Mouse (Mus musculus): ENCODE measurements around the gene Uchl4. TPM values are rescaled to one million over a fixed set of nuclear protein-coding genes. Genes with fewer than 3 reads are reported as not detected.
A peak's percentile ranks its signal among the peaks of the same experiment; 100 is the strongest.
"Not testable (repeated sequence)": the region's sequence is repeated elsewhere in the genome, so short reads cannot be mapped to it uniquely, and the experiment has no call there.

Uchl4 gene
- polyA plus RNA-seq (2015; fragmentation: Nextera tagmentation; extraction: Ambion mirVana): 2.1 and 3.2 TPM in 2 replicates

GRCm38 (mm10) chr9:64234768-64235435 is at the start of gene Uchl4:
Gene Uchl4, plus strand, starts transcription at chr9:64235201.
- no peaks in the 10 kb centered on the region for H3K27me3 ChIP-seq
- no peak for ATAC-seq (ENCODE audit: insufficient number of reproducible peaks, low FRiP score, low TSS enrichment, low read depth)

GRCm38 (mm10) chr9:64193879-64194278 is 41.1 kb upstream of the Uchl4 start:
- no peak overlapping the region for H3K4me3 ChIP-seq (replicated peaks)
- H3K4me2 ChIP-seq (replicated peaks): no peak overlapping the region
- no peaks in the 10 kb centered on the region for H3K27me3 ChIP-seq
- H3K9ac ChIP-seq: no peak overlapping the region
- H3K36me3 ChIP-seq: peaks cover 56% of the 10 kb centered on the region
- H3K9me3 ChIP-seq (replicated peaks): no peaks in the 10 kb centered on the region
- no peak overlapping the region for H3K27ac ChIP-seq (replicated peaks)
- H3K4me1 ChIP-seq: no peaks in the 10 kb centered on the region
- no peak for ATAC-seq (ENCODE audit: insufficient number of reproducible peaks, low FRiP score, low TSS enrichment, low read depth)
- 93% methylated on average over 1 of the region's 1 CpGs for WGBS

More at GRCm38 (mm10) chr9:64234768-64235435, at the start of gene Uchl4:
- Histone ChIP-seq H3K4me1 (peaks cover 46% of the 10 kb centered on the region), H3K9me3 (replicated peaks) (no peaks in the 10 kb centered on the region), H3K27ac (replicated peaks) (peak within 1 kb of the TSS; percentile 89), H3K4me2 (replicated peaks) (0 out of 2 replicates have a peak within 1 kb of the TSS, but pooled peaks have one; percentile 17), H3K9ac (no peak within 1 kb of the TSS), H3K36me3 (no peaks in the 10 kb centered on the region), H3K4me3 (replicated peaks) (no peak within 1 kb of the TSS)
- 78% methylated on average over 8 of the region's 8 CpGs for WGBS

- H3K27me3 ChIP-seq: no peaks in the 10 kb centered on the region
- H3K4me1 ChIP-seq: no peaks in the 10 kb centered on the region
- ATAC-seq (ENCODE audit: insufficient number of reproducible peaks, low FRiP score, low TSS enrichment, low read depth): no peak; the same call in 1 of the 2 replicates
- 0 out of 2 replicates have a peak overlapping the region, but pooled peaks have one; percentile 45 for H3K27ac ChIP-seq (replicated peaks)
- H3K9ac ChIP-seq: no peak overlapping the region
- 56% methylated on average over 4 of the region's 4 CpGs for WGBS
- H3K4me2 ChIP-seq (replicated peaks): no peak overlapping the region
- no peak overlapping the region for H3K4me3 ChIP-seq (replicated peaks)
- H3K9me3 ChIP-seq (replicated peaks): no peaks in the 10 kb centered on the region
- H3K36me3 ChIP-seq: peaks cover 39% of the 10 kb centered on the region
These were observed 39.4 kb upstream of the Uchl4 start for GRCm38 (mm10) chr9:64195554-64195953.

- Histone ChIP-seq H3K36me3 (peaks cover 22% of the 10 kb centered on the region), H3K4me2 (replicated peaks) (no peak overlapping the region), H3K4me1 (no peaks in the 10 kb centered on the region), H3K9me3 (replicated peaks) (no peaks in the 10 kb centered on the region), H3K27ac (replicated peaks) (no peak overlapping the region), H3K4me3 (replicated peaks) (no peak overlapping the region), H3K27me3 (no peaks in the 10 kb centered on the region), H3K9ac (no peak overlapping the region)
- ATAC-seq (ENCODE audit: insufficient number of reproducible peaks, low FRiP score, low TSS enrichment, low read depth): no peak
- WGBS: 89% methylated on average over 8 of the region's 8 CpGs
These were observed 37.5 kb upstream of the Uchl4 start for GRCm38 (mm10) chr9:64197524-64197923.

- Histone ChIP-seq H3K36me3 (peaks cover 17% of the 10 kb centered on the region), H3K4me2 (replicated peaks) (no peak overlapping the region), H3K4me3 (replicated peaks) (no peak overlapping the region), H3K27me3 (no peaks in the 10 kb centered on the region), H3K9ac (no peak overlapping the region), H3K4me1 (no peaks in the 10 kb centered on the region), H3K9me3 (replicated peaks) (no peaks in the 10 kb centered on the region), H3K27ac (replicated peaks) (no peak overlapping the region)
- 93% methylated on average over 5 of the region's 5 CpGs for WGBS
- no peak for ATAC-seq (ENCODE audit: insufficient number of reproducible peaks, low FRiP score, low TSS enrichment, low read depth)
These were observed 36.8 kb upstream of the Uchl4 start for GRCm38 (mm10) chr9:64198068-64198762.

- H3K4me3 ChIP-seq (replicated peaks); H3K4me1 ChIP-seq; H3K9ac ChIP-seq; H3K4me2 ChIP-seq (replicated peaks); ATAC-seq (ENCODE audit: insufficient number of reproducible peaks, low FRiP score, low TSS enrichment, low read depth); H3K9me3 ChIP-seq (replicated peaks); H3K27ac ChIP-seq (replicated peaks); H3K27me3 ChIP-seq: not testable (repeated sequence)
- 87% methylated on average over 7 of the region's 7 CpGs for WGBS
- peaks cover 16% of the 10 kb centered on the region for H3K36me3 ChIP-seq
These were observed 36.1 kb upstream of the Uchl4 start for GRCm38 (mm10) chr9:64198763-64199418.

- no peak overlapping the region for H3K27ac ChIP-seq (replicated peaks)
- ATAC-seq (ENCODE audit: insufficient number of reproducible peaks, low FRiP score, low TSS enrichment, low read depth): no peak
- WGBS: 70% methylated on average over 2 of the region's 2 CpGs
These were observed 35.1 kb upstream of the Uchl4 start for GRCm38 (mm10) chr9:64199897-64200296.

GRCm38 (mm10) chr9:64202331-64202730 is 32.7 kb upstream of the Uchl4 start:
- H3K4me2 ChIP-seq (replicated peaks): no peak overlapping the region
- H3K9ac ChIP-seq: no peak overlapping the region
- no peak overlapping the region for H3K4me3 ChIP-seq (replicated peaks)
- ATAC-seq (ENCODE audit: insufficient number of reproducible peaks, low FRiP score, low TSS enrichment, low read depth): no peak
- no peaks in the 10 kb centered on the region for H3K9me3 ChIP-seq (replicated peaks)
- peaks cover 19% of the 10 kb centered on the region for H3K36me3 ChIP-seq
- H3K4me1 ChIP-seq: no peaks in the 10 kb centered on the region
- peak overlapping the region; percentile 63 for H3K27ac ChIP-seq (replicated peaks)
- H3K27me3 ChIP-seq: no peaks in the 10 kb centered on the region

More at GRCm38 (mm10) chr9:64199897-64200296, 35.1 kb upstream of the Uchl4 start:
- Histone ChIP-seq H3K27me3 (no peaks in the 10 kb centered on the region), H3K4me2 (replicated peaks) (no peak overlapping the region), H3K4me1 (no peaks in the 10 kb centered on the region), H3K9ac (no peak overlapping the region), H3K9me3 (replicated peaks) (no peaks in the 10 kb centered on the region), H3K4me3 (replicated peaks) (no peak overlapping the region), H3K36me3 (peaks cover 21% of the 10 kb centered on the region)

GRCm38 (mm10) chr9:64202866-64203265 is 32.1 kb upstream of the Uchl4 start:
- Histone ChIP-seq H3K27me3 (no peaks in the 10 kb centered on the region), H3K36me3 (peaks cover 18% of the 10 kb centered on the region), H3K4me1 (no peaks in the 10 kb centered on the region), H3K27ac (replicated peaks) (peak overlapping the region; percentile 63; the same call in 1 of the 2 replicates), H3K4me3 (replicated peaks) (no peak overlapping the region), H3K4me2 (replicated peaks) (no peak overlapping the region), H3K9ac (no peak overlapping the region), H3K9me3 (replicated peaks) (no peaks in the 10 kb centered on the region)
- ATAC-seq (ENCODE audit: insufficient number of reproducible peaks, low FRiP score, low TSS enrichment, low read depth): no peak

- Histone ChIP-seq H3K4me3 (replicated peaks) (no peak overlapping the region), H3K9ac (no peak overlapping the region), H3K27me3 (no peaks in the 10 kb centered on the region), H3K36me3 (peaks cover 46% of the 10 kb centered on the region), H3K27ac (replicated peaks) (0 out of 2 replicates have a peak overlapping the region, but pooled peaks have one; percentile 36), H3K4me2 (replicated peaks) (no peak overlapping the region), H3K9me3 (replicated peaks) (no peaks in the 10 kb centered on the region), H3K4me1 (no peaks in the 10 kb centered on the region)
- WGBS: 56% methylated on average over 3 of the region's 3 CpGs
- no peak for ATAC-seq (ENCODE audit: insufficient number of reproducible peaks, low FRiP score, low TSS enrichment, low read depth)
These were observed 27.4 kb upstream of the Uchl4 start for GRCm38 (mm10) chr9:64207509-64208084.

GRCm38 (mm10) chr9:64214452-64214851 is 20.5 kb upstream of the Uchl4 start:
- Histone ChIP-seq H3K9me3 (replicated peaks) (no peaks in the 10 kb centered on the region), H3K4me1 (peaks cover 11% of the 10 kb centered on the region; the same call in 1 of the 2 replicates), H3K27me3 (no peaks in the 10 kb centered on the region), H3K4me3 (replicated peaks) (no peak overlapping the region), H3K9ac (no peak overlapping the region), H3K36me3 (peaks cover 23% of the 10 kb centered on the region; the same call in 1 of the 2 replicates), H3K27ac (replicated peaks) (no peak overlapping the region), H3K4me2 (replicated peaks) (no peak overlapping the region)
- 87% methylated on average over 17 of the region's 17 CpGs for WGBS
- ATAC-seq (ENCODE audit: insufficient number of reproducible peaks, low FRiP score, low TSS enrichment, low read depth): no peak

Measured in embryonic facial prominence, embryonic 15.5 days (tissue).